Mouse (Mus musculus): Measurements from ENCODE around the gene L1td1. TPM values are rescaled to one million over a fixed set of nuclear protein-coding genes. Genes with fewer than 3 reads are reported as not detected.
A peak's percentile ranks its signal among the peaks of the same experiment; 100 is the strongest.

L1td1 gene
- total and polyA plus RNA-seq, 2 experiments from 2014 or later = 0.19 to 1.0 TPM

- Histone ChIP-seq H3K27ac (no peak overlapping the region), H3K9ac (replicated peaks; ENCODE audit: low read length) (no peak overlapping the region), H3K4me2 (ENCODE audit: low read depth, low read length) (peak overlapping the region; percentile 47), H3K27me3 (ENCODE audit: insufficient read depth, low read length) (0 out of 2 replicates have a peak, but pooled peaks cover 4% of the 10 kb centered on the region), H3K36me3 (ENCODE audit: insufficient read depth, low read length) (no peaks in the 10 kb centered on the region), H3K9me3 (ENCODE audit: low read length) (no peaks in the 10 kb centered on the region), H3K4me3 (ENCODE audit: low read length) (0 out of 2 replicates have a peak overlapping the region, but pooled peaks have one; percentile 8), H3K4me1 (ENCODE audit: insufficient read depth, low read length) (no peaks in the 10 kb centered on the region)
- DNase-seq (ENCODE audit: low spot score) = no peak
- ATAC-seq = 0 out of 2 replicates have a peak, but pooled peaks have one; percentile 11
- no peak for TF ChIP-seq CTCF (IDR thresholded peaks at IDR 0.05; ENCODE audit: low read depth)
- WGBS = 3% methylated on average over 10 of the region's 10 CpGs
Measured at GRCm38 (mm10) chr4:98727959-98728347, 1.4 kb downstream of the L1td1 start.

- no peak for TF ChIP-seq CTCF (IDR thresholded peaks at IDR 0.05; ENCODE audit: low read depth)
- H3K4me2 ChIP-seq (ENCODE audit: low read depth, low read length) = no peak overlapping the region
- H3K4me3 ChIP-seq (ENCODE audit: low read length) = no peak overlapping the region
- ATAC-seq (no peak), DNase-seq (ENCODE audit: low spot score) (no peak)
- H3K36me3 ChIP-seq (ENCODE audit: insufficient read depth, low read length) = no peaks in the 10 kb centered on the region
- H3K27ac ChIP-seq = no peak overlapping the region
- WGBS = 61% methylated on average over 7 of the region's 7 CpGs
- H3K27me3 ChIP-seq (ENCODE audit: insufficient read depth, low read length) = 0 out of 2 replicates have a peak, but pooled peaks cover 4% of the 10 kb centered on the region
- no peaks in the 10 kb centered on the region for H3K4me1 ChIP-seq (ENCODE audit: insufficient read depth, low read length)
- no peaks in the 10 kb centered on the region for H3K9me3 ChIP-seq (ENCODE audit: low read length)
- H3K9ac ChIP-seq (replicated peaks; ENCODE audit: low read length) = no peak overlapping the region
Measured at GRCm38 (mm10) chr4:98728716-98729115, 2.2 kb downstream of the L1td1 start.

GRCm38 (mm10) chr4:98733660-98734059, 7.1 kb downstream of the L1td1 start:
- Histone ChIP-seq H3K36me3 (ENCODE audit: insufficient read depth, low read length) (no peaks in the 10 kb centered on the region), H3K9me3 (ENCODE audit: low read length) (no peaks in the 10 kb centered on the region), H3K9ac (replicated peaks; ENCODE audit: low read length) (no peak overlapping the region), H3K4me3 (ENCODE audit: low read length) (no peak overlapping the region), H3K27ac (no peak overlapping the region), H3K4me1 (ENCODE audit: insufficient read depth, low read length) (no peaks in the 10 kb centered on the region), H3K27me3 (ENCODE audit: insufficient read depth, low read length) (0 out of 2 replicates have a peak, but pooled peaks cover 3% of the 10 kb centered on the region), H3K4me2 (ENCODE audit: low read depth, low read length) (no peak overlapping the region)
- ATAC-seq (no peak), DNase-seq (ENCODE audit: low spot score) (no peak)
- TF ChIP-seq CTCF (IDR thresholded peaks at IDR 0.05; ENCODE audit: low read depth) = no peak
- 93% methylated on average over 16 of the region's 16 CpGs for WGBS

GRCm38 (mm10) chr4:98739753-98740152, 13.2 kb downstream of the L1td1 start:
- ATAC-seq (peak; percentile 55; the same call in 1 of the 2 replicates), DNase-seq (ENCODE audit: low spot score) (peak; percentile 70)
- no peaks in the 10 kb centered on the region for H3K27me3 ChIP-seq (ENCODE audit: insufficient read depth, low read length)
- no peak overlapping the region for H3K27ac ChIP-seq
- no peaks in the 10 kb centered on the region for H3K36me3 ChIP-seq (ENCODE audit: insufficient read depth, low read length)
- H3K9ac ChIP-seq (replicated peaks; ENCODE audit: low read length) = no peak overlapping the region
- WGBS = 20% methylated on average over 2 of the region's 2 CpGs
- no peak overlapping the region for H3K4me3 ChIP-seq (ENCODE audit: low read length)
- H3K4me1 ChIP-seq (ENCODE audit: insufficient read depth, low read length) = peaks cover 3% of the 10 kb centered on the region; the same call in 1 of the 2 replicates
- no peaks in the 10 kb centered on the region for H3K9me3 ChIP-seq (ENCODE audit: low read length)
- H3K4me2 ChIP-seq (ENCODE audit: low read depth, low read length) = no peak overlapping the region
- peak; percentile 70 for TF ChIP-seq CTCF (IDR thresholded peaks at IDR 0.05; ENCODE audit: low read depth)

- Histone ChIP-seq H3K36me3 (ENCODE audit: insufficient read depth, low read length) (no peaks in the 10 kb centered on the region), H3K4me3 (ENCODE audit: low read length) (no peak overlapping the region), H3K27ac (no peak overlapping the region; the same call in 1 of the 2 replicates), H3K9me3 (ENCODE audit: low read length) (no peaks in the 10 kb centered on the region), H3K9ac (replicated peaks; ENCODE audit: low read length) (no peak overlapping the region), H3K4me1 (ENCODE audit: insufficient read depth, low read length) (peaks cover 3% of the 10 kb centered on the region; the same call in 1 of the 2 replicates), H3K4me2 (ENCODE audit: low read depth, low read length) (no peak overlapping the region), H3K27me3 (ENCODE audit: insufficient read depth, low read length) (no peaks in the 10 kb centered on the region)
- WGBS = 55% methylated on average over 3 of the region's 3 CpGs
- TF ChIP-seq CTCF (IDR thresholded peaks at IDR 0.05; ENCODE audit: low read depth) = no peak
- no peak for ATAC-seq
- DNase-seq (ENCODE audit: low spot score) = no peak
Measured at GRCm38 (mm10) chr4:98743209-98743905, 16.8 kb downstream of the L1td1 start.

GRCm38 (mm10) chr4:98743906-98744210, 17.3 kb downstream of the L1td1 start:
- H3K36me3 ChIP-seq (ENCODE audit: insufficient read depth, low read length) = no peaks in the 10 kb centered on the region

GRCm38 (mm10) chr4:98754456-98754855, 27.9 kb downstream of the L1td1 start:
- Histone ChIP-seq H3K4me2 (ENCODE audit: low read depth, low read length) (no peak overlapping the region), H3K9ac (replicated peaks; ENCODE audit: low read length) (no peak overlapping the region), H3K27ac (no peak overlapping the region), H3K4me1 (ENCODE audit: insufficient read depth, low read length) (no peaks in the 10 kb centered on the region), H3K9me3 (ENCODE audit: low read length) (no peaks in the 10 kb centered on the region), H3K4me3 (ENCODE audit: low read length) (no peak overlapping the region), H3K27me3 (ENCODE audit: insufficient read depth, low read length) (no peaks in the 10 kb centered on the region), H3K36me3 (ENCODE audit: insufficient read depth, low read length) (no peaks in the 10 kb centered on the region)
- ATAC-seq (no peak), DNase-seq (ENCODE audit: low spot score) (no peak)
- 62% methylated on average over 4 of the region's 4 CpGs for WGBS
- TF ChIP-seq CTCF (IDR thresholded peaks at IDR 0.05; ENCODE audit: low read depth) = no peak

More at GRCm38 (mm10) chr4:98743906-98744210, 17.3 kb downstream of the L1td1 start:
- no peak for ATAC-seq
- H3K9ac ChIP-seq (replicated peaks; ENCODE audit: low read length) = no peak overlapping the region
- H3K27me3 ChIP-seq (ENCODE audit: insufficient read depth, low read length) = no peaks in the 10 kb centered on the region
- H3K9me3 ChIP-seq (ENCODE audit: low read length) = no peaks in the 10 kb centered on the region
- WGBS = 21% methylated on average over 7 of the region's 7 CpGs
- H3K4me3 ChIP-seq (ENCODE audit: low read length) = no peak overlapping the region
- peaks cover 3% of the 10 kb centered on the region; the same call in 1 of the 2 replicates for H3K4me1 ChIP-seq (ENCODE audit: insufficient read depth, low read length)
- TF ChIP-seq CTCF (IDR thresholded peaks at IDR 0.05; ENCODE audit: low read depth) = no peak
- no peak for DNase-seq (ENCODE audit: low spot score)
- no peak overlapping the region for H3K27ac ChIP-seq
- no peak overlapping the region for H3K4me2 ChIP-seq (ENCODE audit: low read depth, low read length)
